Mouse (Mus musculus) layer of hippocampus, adult 2 months (tissue): ENCODE measurements around the gene Cnbp. TPM values are rescaled to one million over a fixed set of nuclear protein-coding genes. Genes with fewer than 3 reads are reported as not detected.
A peak's percentile ranks its signal among the peaks of the same experiment; 100 is the strongest.

Experiments
- DNase-seq, 2 experiments: peaks; one replicate each; pipeline ENCODE4 v3.0.0; 2022; ENCODE audit warnings: low spot score in 2 of 2
- H3K27ac ChIP-seq: fragments of 200-600 bp; 2 replicates; pipeline ENCODE4 v1.8.1; 2022
- H3K4me3 ChIP-seq: fragments of 200-600 bp; 2 replicates; pipeline ENCODE4 v1.8.1; 2022; ENCODE audit warnings: mild to moderate bottlenecking
- CTCF ChIP-seq: fragments of 200-600 bp; conservative IDR thresholded peaks from 2 replicates; pipeline ENCODE4 v1.8.1; 2022; ENCODE audit warnings: antibody characterized with exemption, mild to moderate bottlenecking, moderate library complexity
- long read RNA-seq, 2 experiments: library from polyadenylated mRNA; stranded (forward); transcript quantifications; one replicate each; pipeline ENCODE4 v2.0.0; 2021; ENCODE audit warnings: borderline mapping rate in 2 of 2
- total RNA-seq, 2 experiments: library from RNA; stranded (reverse); gene quantifications; 2 replicates each; pipeline ENCODE4 v1.2.3; 2021

Gene Cnbp
- total RNA-seq: 100 to 1,000 TPM; 255 to 275 TPM
- long read RNA-seq, experiment 1, transcript Cnbp-203 (5 exons, 1,661 nt): minor isoform, 65 of 309 reads
- long read RNA-seq, experiment 1, transcript Cnbp-209 (5 exons, 1,614 nt): minor isoform, 6 of 309 reads
- long read RNA-seq, experiment 1, transcript Cnbp-201 (5 exons, 2,178 nt): minor isoform, 51 of 309 reads
- long read RNA-seq, experiment 1, transcript Cnbp-208 (5 exons, 2,175 nt): major isoform, 148 of 309 reads
- long read RNA-seq, experiment 1, partial matches to known transcripts: 2 of 309 reads
- long read RNA-seq, experiment 1, other reads (novel, unspliced or antisense): 33 of 309 reads
- long read RNA-seq, experiment 2, transcript Cnbp-203 (5 exons, 1,661 nt): minor isoform, 116 of 428 reads
- long read RNA-seq, experiment 2, transcript Cnbp-209 (5 exons, 1,614 nt): minor isoform, 9 of 428 reads
- long read RNA-seq, experiment 2, transcript Cnbp-201 (5 exons, 2,178 nt): minor isoform, 58 of 428 reads
- long read RNA-seq, experiment 2, transcript Cnbp-208 (5 exons, 2,175 nt): major isoform, 195 of 428 reads
- long read RNA-seq, experiment 2, partial matches to known transcripts: 19 of 428 reads
- long read RNA-seq, experiment 2, other reads (novel, unspliced or antisense): 30 of 428 reads

DNA sequence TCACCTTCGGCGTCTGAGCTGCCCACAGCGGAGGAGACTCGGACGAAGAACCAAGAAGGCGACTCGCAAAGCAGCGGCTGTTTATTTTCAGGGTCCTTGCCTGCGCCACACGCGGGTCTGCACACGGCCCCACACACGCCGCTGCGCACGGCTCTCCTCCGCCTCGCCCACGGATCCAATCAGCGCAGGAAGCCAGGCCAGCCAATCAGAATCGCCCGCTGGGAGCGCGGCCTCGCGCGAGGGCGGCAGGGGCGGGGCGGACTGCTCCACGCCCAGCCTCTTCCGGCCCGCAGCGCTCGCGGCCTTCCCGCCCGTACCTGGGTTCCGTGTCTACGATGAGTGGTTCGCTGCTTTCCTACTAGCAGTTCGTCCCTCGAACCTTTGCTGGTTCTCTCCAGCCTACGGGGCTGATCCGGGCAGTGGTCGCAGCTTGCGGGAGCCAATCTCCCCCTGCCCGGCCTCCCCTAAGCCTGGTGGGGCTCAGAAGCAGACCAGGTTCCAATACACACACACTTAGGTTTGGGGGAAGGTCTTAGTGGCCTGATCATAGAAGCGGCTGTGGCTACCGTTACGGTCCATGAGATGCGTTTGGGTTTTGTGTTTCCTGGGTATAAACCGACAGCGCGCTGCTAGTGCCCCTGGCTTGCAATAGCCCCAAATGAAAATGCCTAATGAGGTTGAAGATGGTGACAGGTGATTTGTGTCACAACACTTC is at the start of gene Cnbp:
TSS of gene Cnbp (minus strand) at position 207 of the 715 bp plus-strand sequence.
- DNase-seq: peak; percentile 97 to 98
- peak within 1 kb of the TSS; percentile 98 for H3K27ac ChIP-seq

GRCm38 (mm10) chr6:87898028-87898427 is 47.1 kb upstream of the Cnbp start:
- no peak for TF ChIP-seq CTCF
- DNase-seq: peak; percentile 58 to 71
- Histone ChIP-seq H3K27ac (peak overlapping the region; percentile 77; the same call in 1 of the 2 replicates), H3K4me3 (no peak overlapping the region)

More for the DNA sequence above, at the start of gene Cnbp:
- peak within 1 kb of the TSS; percentile 77 for H3K4me3 ChIP-seq
- TF ChIP-seq CTCF: no peak

DNA sequence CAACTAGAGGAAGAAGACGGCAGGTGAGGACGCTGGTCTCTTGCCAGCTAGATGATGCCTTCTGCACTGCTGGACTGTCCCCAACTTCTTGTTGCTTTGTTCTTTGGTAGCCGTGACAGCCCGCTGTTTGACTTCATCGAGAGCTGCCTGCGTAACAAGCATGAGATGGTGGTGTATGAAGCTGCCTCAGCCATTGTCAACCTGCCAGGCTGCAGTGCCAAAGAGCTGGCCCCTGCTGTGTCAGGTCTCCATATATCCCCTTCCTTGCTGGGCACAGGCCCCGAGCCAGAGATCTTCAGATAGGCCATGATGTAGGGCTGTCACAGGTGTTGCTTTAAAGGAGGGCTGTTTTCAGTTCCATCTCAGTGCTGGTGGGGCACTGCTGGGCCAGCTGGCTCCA is 43.0 kb upstream of the Cnbp start:
- no peak for DNase-seq
- no peak for TF ChIP-seq CTCF
- Histone ChIP-seq H3K27ac (no peak overlapping the region), H3K4me3 (no peak overlapping the region)

DNA sequence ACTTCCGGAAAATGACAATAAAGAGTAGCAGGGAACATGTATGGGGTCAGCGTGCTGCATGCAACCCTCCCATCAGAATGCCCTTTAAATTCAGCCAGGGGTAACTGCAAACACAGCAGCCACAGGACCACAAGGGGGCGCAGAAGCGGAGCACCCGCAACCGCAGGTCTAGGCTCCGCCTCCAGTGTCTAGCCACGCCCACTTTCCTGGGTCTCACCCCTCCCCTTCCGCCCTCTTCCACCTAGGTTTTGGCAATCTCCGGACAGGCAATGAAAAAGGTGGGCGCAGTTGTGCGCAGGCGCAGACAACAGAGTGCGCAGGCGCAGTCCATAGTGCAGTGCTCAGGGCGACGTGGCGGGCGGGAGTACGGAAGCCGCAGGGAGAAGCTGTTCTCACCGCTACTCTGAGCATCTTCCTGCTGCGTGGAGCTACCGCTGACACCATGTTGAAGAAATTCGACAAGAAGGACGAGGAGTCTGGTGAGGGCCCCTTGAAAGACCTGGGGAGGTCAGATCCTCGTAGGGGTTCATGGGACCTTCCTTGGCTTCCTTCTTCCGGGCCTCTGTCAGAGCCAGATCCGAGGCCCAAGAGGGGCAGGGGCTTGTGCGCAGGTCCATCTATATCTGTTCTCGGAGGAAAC is 36.8 kb upstream of the Cnbp start, which contains the start of gene Copg1:
TSS of gene Copg1 (plus strand) at position 221 of the 640 bp plus-strand sequence.
- peak within 1 kb of the TSS; percentile 78 for H3K4me3 ChIP-seq
- TF ChIP-seq CTCF: peak; percentile 98
- H3K27ac ChIP-seq: peak within 1 kb of the TSS; percentile 92
- DNase-seq: peak; percentile 99 to 100

GRCm38 (mm10) chr6:87886721-87887120 is 35.8 kb upstream of the Cnbp start:
- no peak overlapping the region for H3K27ac ChIP-seq
- H3K4me3 ChIP-seq: no peak overlapping the region
- TF ChIP-seq CTCF: no peak
- no peak for DNase-seq

DNA sequence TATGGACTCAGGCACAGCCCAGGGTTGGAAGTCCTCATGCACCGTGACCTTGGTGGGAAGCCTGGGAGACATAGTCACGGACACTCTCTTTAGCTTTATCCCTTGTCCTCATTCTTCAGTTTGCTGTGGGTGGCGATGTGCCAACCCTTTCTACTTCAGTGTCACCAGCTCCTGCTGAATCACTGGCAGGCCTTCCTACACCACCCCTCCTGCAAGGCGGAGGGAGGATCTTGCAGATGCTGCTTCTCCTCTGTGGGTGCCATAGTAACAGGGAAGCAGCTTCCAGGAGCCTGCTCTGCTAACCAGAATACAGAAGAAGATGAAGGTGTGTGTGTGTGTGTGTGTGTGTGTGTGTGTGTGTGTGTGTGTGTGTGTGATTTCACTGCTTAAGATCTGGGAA is 31.9 kb upstream of the Cnbp start:
- H3K4me3 ChIP-seq: no peak overlapping the region
- DNase-seq: peak; percentile 41 to 87
- H3K27ac ChIP-seq: no peak overlapping the region
- TF ChIP-seq CTCF: no peak

GRCm38 (mm10) chr6:87882221-87882620 is 31.3 kb upstream of the Cnbp start:
- TF ChIP-seq CTCF: no peak
- no peak for DNase-seq
- H3K4me3 ChIP-seq: no peak overlapping the region
- H3K27ac ChIP-seq: no peak overlapping the region

GRCm38 (mm10) chr6:87879628-87880027 is 28.7 kb upstream of the Cnbp start:
- H3K4me3 ChIP-seq: no peak overlapping the region
- no peak for DNase-seq
- no peak overlapping the region for H3K27ac ChIP-seq
- no peak for TF ChIP-seq CTCF

- DNase-seq: no peak
- Histone ChIP-seq H3K4me3 (no peak overlapping the region), H3K27ac (no peak overlapping the region)
- no peak for TF ChIP-seq CTCF
Observed at GRCm38 (mm10) chr6:87879010-87879409, 28.1 kb upstream of the Cnbp start.

GRCm38 (mm10) chr6:87876068-87876643 is 25.2 kb upstream of the Cnbp start:
- no peak for DNase-seq
- Histone ChIP-seq H3K27ac (no peak overlapping the region), H3K4me3 (no peak overlapping the region)
- TF ChIP-seq CTCF: no peak

DNA sequence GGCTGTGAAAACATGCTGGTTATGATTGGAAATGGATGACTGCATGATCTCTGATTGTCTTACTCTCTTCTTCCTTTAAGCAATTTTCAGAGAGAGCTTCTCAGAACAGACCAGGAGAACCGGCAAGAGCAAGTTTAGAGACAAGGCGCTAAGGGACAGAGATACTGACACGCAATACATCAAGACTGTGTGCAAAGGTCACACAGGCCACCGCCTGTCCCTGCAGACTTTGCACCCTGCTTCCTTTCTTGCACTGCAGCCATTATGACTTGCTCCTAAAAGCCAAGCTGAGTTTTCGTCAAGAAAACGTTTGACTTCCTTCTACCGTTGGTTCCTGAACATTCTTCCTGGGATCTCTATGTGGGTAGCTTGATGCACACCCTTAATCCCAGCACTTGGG is 24.7 kb upstream of the Cnbp start:
- Histone ChIP-seq H3K4me3 (no peak overlapping the region), H3K27ac (no peak overlapping the region)
- no peak for TF ChIP-seq CTCF
- no peak for DNase-seq

- DNase-seq: no peak
- TF ChIP-seq CTCF: no peak
- H3K27ac ChIP-seq: no peak overlapping the region
- no peak overlapping the region for H3K4me3 ChIP-seq
Observed at GRCm38 (mm10) chr6:87875083-87875482, 24.2 kb upstream of the Cnbp start.

- no peak for DNase-seq
- peak; percentile 40 for TF ChIP-seq CTCF
- Histone ChIP-seq H3K4me3 (no peak overlapping the region), H3K27ac (no peak overlapping the region)
Observed at GRCm38 (mm10) chr6:87873963-87874362, 23.1 kb upstream of the Cnbp start.
